Mouse (Mus musculus) intestine, postnatal 0 days (tissue): Measurements from ENCODE around the gene Car14. TPM values are rescaled to one million over a fixed set of nuclear protein-coding genes. Genes with fewer than 3 reads are reported as not detected.
A peak's percentile ranks its signal among the peaks of the same experiment; 100 is the strongest.

Source experiments
- ATAC-seq: fragments of 200-750 bp; cut with Nextera tagmentation; 2 replicates; pipeline ENCODE4 v1.8.0; 2017; ENCODE audit warnings: mild to moderate bottlenecking, moderate TSS enrichment, moderate library complexity
- H3K27ac ChIP-seq: fragments of 300-500 bp; sonication (generic); 2 replicates; pipeline ENCODE4 v1.5.1; 2014; ENCODE audit warnings: mild to moderate bottlenecking, low read depth, low read length, moderate library complexity
- H3K27me3 ChIP-seq: fragments of 300-500 bp; sonication (generic); replicated peaks from 2 replicates; pipeline ENCODE4 v1.6.1; 2014; ENCODE audit warnings: low read length, mixed read lengths; ENCODE audit not compliant: control insufficient read depth, insufficient read depth
- H3K36me3 ChIP-seq: fragments of 300-500 bp; sonication (generic); 2 replicates; pipeline ENCODE4 v1.6.1; 2014; ENCODE audit warnings: mild to moderate bottlenecking, moderate library complexity; ENCODE audit not compliant: control insufficient read depth, insufficient read depth
- H3K4me1 ChIP-seq: fragments of 300-500 bp; sonication (generic); replicated peaks from 2 replicates; pipeline ENCODE4 v1.6.1; 2014; ENCODE audit warnings: antibody characterized with exemption, low read length, mixed read lengths; ENCODE audit not compliant: control insufficient read depth, insufficient read depth
- H3K4me2 ChIP-seq: fragments of 300-500 bp; sonication (generic); replicated peaks from 2 replicates; pipeline ENCODE4 v1.6.1; 2014; ENCODE audit warnings: low read depth, mild to moderate bottlenecking, moderate library complexity
- H3K4me3 ChIP-seq: fragments of 300-500 bp; sonication (generic); 2 replicates; pipeline ENCODE4 v1.5.1; 2014; ENCODE audit warnings: low read depth, low read length
- H3K9ac ChIP-seq: fragments of 300-500 bp; sonication (generic); 2 replicates; pipeline ENCODE4 v1.6.1; 2014; ENCODE audit warnings: mild to moderate bottlenecking, low read depth, low read length
- H3K9me3 ChIP-seq: fragments of 300-500 bp; sonication (generic); 2 replicates; pipeline ENCODE4 v1.6.1; 2016; ENCODE audit warnings: mixed run types; ENCODE audit not compliant: control insufficient read depth
- CTCF ChIP-seq: sonication (generic); IDR thresholded peaks from 2 replicates; pipeline ENCODE4 v1.5.1; 2016; ENCODE audit warnings: low read depth, mild to moderate bottlenecking, control low read depth, antibody characterized with exemption, moderate library complexity
- WGBS: fragments of 180-500 bp; shearing (Covaris S2); extraction: QIAGEN DNeasy Blood & Tissue Kit; methylation state at CpG from one replicate; pipeline ENCODE4 v1.1.7; 2014; 5-methylcytosine and 5-hydroxymethylcytosine counted together
- polyA plus RNA-seq: library from polyadenylated mRNA; unstranded; fragments of >200 nt; fragmentation: Nextera tagmentation; extraction: Ambion mirVana; gene quantifications from 2 replicates; pipeline ENCODE4 v1.2.1, GENCODE M21; 2015

The Car14 gene
- polyA plus RNA-seq, 1 experiment from 2014 or later: 0.90 TPM

DNA sequence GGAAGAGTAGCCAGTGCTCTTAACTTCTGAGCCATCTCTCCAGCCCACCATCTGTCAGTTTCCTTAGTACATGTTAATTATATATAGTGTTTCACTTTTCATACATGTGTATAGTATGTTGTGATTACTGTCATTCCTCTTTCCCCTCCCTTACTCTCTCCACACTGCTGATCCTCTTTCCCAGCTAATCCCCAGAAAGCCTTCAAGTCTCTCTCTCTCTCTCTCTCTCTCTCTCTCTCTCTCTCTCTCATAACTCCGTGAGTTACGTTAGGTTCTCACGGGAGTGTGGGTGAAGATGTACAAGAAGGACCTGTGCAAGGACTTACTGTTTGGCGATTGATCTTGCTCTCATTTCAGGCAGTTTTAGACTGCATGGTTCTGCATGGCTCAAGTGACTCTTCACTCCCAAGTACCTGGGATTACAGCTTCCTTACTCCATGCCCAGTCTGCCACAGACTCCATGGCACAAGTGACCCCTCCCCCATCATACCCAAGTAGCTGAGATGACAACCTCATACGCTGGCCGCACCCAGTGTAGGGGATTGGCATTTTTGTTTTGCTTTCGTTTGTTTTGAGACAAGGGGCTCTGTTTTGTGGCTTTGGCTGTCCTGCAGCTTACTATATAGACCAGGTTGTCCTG is 28.7 kb upstream of the Car14 start:
- Histone ChIP-seq H3K4me3 (no peak overlapping the region), H3K4me2 (no peak overlapping the region), H3K4me1 (no peaks in the 10 kb centered on the region), H3K27ac (no peak overlapping the region), H3K27me3 (no peaks in the 10 kb centered on the region), H3K36me3 (peaks cover 38% of the 10 kb centered on the region), H3K9me3 (no peaks in the 10 kb centered on the region), H3K9ac (no peak overlapping the region)
- WGBS: 95% methylated on average over 7 of the region's 7 CpGs
- ATAC-seq: no peak
- TF ChIP-seq CTCF: no peak

DNA sequence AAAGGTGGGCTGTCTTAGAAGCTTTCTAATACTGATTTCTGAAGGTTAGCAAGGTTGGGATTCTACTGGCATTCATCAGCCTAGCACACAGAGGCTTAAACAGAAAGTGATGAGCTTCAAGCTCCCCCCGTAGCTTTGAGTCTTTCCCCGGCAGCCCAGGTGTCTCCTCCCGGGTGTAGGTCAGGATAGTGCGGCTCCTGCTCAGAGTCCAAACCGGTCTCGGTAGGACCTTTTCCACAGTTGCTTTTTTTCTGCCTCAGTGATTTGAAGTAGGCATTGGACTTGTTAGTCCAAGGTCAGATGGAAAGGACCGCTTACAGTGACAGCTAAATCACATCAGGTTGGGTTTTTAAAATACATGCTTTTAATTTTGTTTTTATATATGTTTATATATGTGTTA is 28.1 kb upstream of the Car14 start:
- 79% methylated on average over 7 of the region's 7 CpGs for WGBS
- Histone ChIP-seq H3K4me1 (no peaks in the 10 kb centered on the region), H3K27me3 (no peaks in the 10 kb centered on the region), H3K4me3 (no peak overlapping the region), H3K9me3 (no peaks in the 10 kb centered on the region), H3K4me2 (no peak overlapping the region), H3K9ac (no peak overlapping the region), H3K36me3 (peaks cover 31% of the 10 kb centered on the region), H3K27ac (no peak overlapping the region)
- no peak for ATAC-seq
- TF ChIP-seq CTCF: no peak

DNA sequence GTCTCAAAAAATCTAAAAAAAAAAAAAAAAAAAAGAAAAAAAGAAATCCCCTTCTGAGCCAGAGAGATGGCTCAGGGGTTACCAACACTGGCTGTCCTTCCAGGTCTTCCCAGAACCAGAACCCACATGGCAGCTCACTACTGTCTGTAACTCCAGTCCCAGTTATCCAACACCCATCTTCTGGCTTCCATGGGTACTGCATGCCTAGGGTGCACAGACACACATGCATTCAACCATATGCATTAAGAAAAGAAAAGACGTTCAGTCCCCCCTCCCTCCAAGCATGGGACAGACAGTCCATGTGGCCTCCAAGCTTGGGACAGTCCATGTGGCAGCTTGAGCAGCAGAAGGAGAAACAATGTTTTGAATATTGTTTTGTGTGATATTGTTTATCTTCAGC is 27.7 kb upstream of the Car14 start:
- H3K9ac ChIP-seq: no peak overlapping the region
- no peaks in the 10 kb centered on the region for H3K9me3 ChIP-seq
- H3K27ac ChIP-seq: no peak overlapping the region
- H3K4me2 ChIP-seq: no peak overlapping the region
- no peak for ATAC-seq
- peak; percentile 37; the same call in 1 of the 2 replicates for TF ChIP-seq CTCF
- H3K4me3 ChIP-seq: no peak overlapping the region
- H3K27me3 ChIP-seq: no peaks in the 10 kb centered on the region
- H3K36me3 ChIP-seq: peaks cover 27% of the 10 kb centered on the region
- WGBS: 43% methylated on average over 1 of the region's 1 CpGs
- no peaks in the 10 kb centered on the region for H3K4me1 ChIP-seq

DNA sequence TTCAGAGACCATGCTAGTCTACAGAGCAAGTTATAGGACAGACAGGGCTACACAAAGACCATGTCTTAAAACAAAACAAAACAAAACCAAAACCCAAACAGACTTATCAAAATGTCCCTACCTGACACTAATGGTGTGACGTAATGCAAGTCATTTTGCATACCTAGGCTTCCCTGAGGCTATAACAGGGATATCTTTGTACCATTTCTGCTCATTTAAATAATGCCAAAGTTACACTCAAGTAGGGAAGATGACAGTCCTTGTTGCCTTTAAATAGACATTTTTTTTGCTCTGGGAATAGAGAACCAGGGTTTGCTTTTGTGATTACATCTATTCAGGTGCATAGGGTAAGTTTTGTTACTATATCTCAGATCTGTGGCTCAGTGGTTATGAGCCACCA is 27.0 kb upstream of the Car14 start:
- no peak overlapping the region for H3K9ac ChIP-seq
- ATAC-seq: no peak
- H3K4me1 ChIP-seq: no peaks in the 10 kb centered on the region
- H3K4me2 ChIP-seq: no peak overlapping the region
- no peak overlapping the region for H3K27ac ChIP-seq
- H3K27me3 ChIP-seq: no peaks in the 10 kb centered on the region
- WGBS: 74% methylated on average over 1 of the region's 1 CpGs
- H3K36me3 ChIP-seq: peaks cover 23% of the 10 kb centered on the region
- TF ChIP-seq CTCF: no peak
- H3K4me3 ChIP-seq: no peak overlapping the region
- H3K9me3 ChIP-seq: no peaks in the 10 kb centered on the region

DNA sequence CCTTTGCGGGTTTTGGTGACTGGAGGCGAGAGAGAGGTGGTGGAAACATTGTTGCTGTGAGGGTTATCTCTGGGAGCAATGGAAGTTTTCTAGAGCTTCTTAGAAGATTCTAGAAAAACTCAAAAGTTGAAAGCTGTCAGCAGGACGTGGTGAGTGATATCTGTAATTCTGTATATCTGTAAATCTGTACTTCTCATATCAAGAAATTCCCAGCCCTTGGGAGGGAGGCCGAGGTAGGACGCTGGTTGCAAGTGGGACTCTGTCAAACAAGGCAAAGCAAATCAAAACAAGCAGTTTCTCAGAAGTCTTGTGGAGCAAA is 25.9 kb upstream of the Car14 start:
- Histone ChIP-seq H3K36me3 (peaks cover 21% of the 10 kb centered on the region), H3K4me2 (peak overlapping the region; percentile 87), H3K27me3 (no peaks in the 10 kb centered on the region), H3K4me3 (peak overlapping the region; percentile 67), H3K9me3 (no peaks in the 10 kb centered on the region), H3K4me1 (no peaks in the 10 kb centered on the region), H3K9ac (peak overlapping the region; percentile 85), H3K27ac (0 out of 2 replicates have a peak overlapping the region, but pooled peaks have one; percentile 88)
- WGBS: under 1% methylated on average over 5 of the region's 5 CpGs
- no peak for TF ChIP-seq CTCF
- ATAC-seq: no peak

DNA sequence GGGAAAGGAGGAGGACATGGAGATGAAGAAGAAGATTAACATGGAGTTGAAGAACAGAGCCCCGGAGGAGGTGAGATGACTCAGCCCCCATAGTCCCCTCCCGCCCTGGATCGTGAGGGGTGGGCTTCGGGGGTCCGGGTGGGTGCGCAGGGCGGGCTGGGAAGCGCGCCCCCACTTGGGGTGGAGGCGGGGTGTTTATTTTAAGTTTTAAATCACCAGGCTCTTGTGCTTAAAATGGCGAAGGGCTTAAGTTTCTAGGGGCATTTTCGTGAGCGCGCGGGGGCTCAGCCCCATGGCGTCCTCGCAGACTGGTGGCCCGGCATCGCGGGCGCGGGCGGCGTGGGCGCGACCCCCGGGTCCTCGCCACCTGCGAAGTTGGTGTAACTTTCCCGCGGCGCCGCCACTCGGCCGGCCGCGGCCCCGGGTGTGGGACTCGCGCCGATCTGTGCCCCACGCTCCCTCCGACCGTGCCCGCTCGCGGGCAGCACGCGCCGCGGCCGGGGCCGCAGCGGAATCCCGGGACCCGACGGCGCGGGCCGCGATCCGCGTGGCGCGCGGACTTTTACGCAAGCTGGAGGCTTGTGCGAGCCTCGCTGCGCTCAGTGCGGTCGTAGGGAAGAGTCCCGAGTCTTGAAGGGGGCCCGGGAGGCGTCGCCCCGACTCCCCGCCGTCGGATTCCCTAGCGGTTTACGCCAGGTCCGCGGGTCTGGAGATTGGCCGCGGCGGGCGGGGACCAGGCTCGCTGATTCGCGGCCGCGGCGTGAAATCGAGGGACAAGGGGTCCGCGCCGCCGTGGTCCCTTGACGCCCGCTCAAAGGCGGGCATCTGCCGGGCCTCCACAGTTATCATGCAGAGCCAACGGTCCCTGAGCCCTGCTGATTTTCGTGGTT is 25.3 kb upstream of the Car14 start:
- H3K4me1 ChIP-seq: no peaks in the 10 kb centered on the region
- no peak; the same call in 1 of the 2 replicates for TF ChIP-seq CTCF
- no peaks in the 10 kb centered on the region for H3K9me3 ChIP-seq
- H3K9ac ChIP-seq: peak overlapping the region; percentile 85
- peak overlapping the region; percentile 88 for H3K27ac ChIP-seq
- H3K36me3 ChIP-seq: peaks cover 16% of the 10 kb centered on the region
- H3K27me3 ChIP-seq: no peaks in the 10 kb centered on the region
- peak overlapping the region; percentile 87 for H3K4me2 ChIP-seq
- whole genome bisulfite sequencing: under 1% methylated on average over 97 of the region's 105 CpGs
- H3K4me3 ChIP-seq: peak overlapping the region; percentile 67
- ATAC-seq: peak; percentile 20
